Mouse (Mus musculus) ES-E14 (cell line): ENCODE data around the gene Cd300lb.

ENCODE experiments used
- CHD2 ChIP-seq: IDR thresholded peaks from 2 replicates; pipeline ENCODE4 v1.6.1; 2014; ENCODE audit warnings: mild to moderate bottlenecking, low read depth, low read length, inconsistent platforms
- HCFC1 ChIP-seq: IDR thresholded peaks from 2 replicates; pipeline ENCODE4 v1.6.1; 2012; ENCODE audit warnings: low read length, inconsistent platforms, borderline replicate concordance; ENCODE audit not compliant: insufficient read depth
- MAFK ChIP-seq: IDR thresholded peaks from 2 replicates; pipeline ENCODE4 v1.6.1; 2014; ENCODE audit warnings: mild to moderate bottlenecking, low read depth, low read length, inconsistent platforms; ENCODE audit not compliant: insufficient read depth
- ZC3H11A ChIP-seq: IDR thresholded peaks from 2 replicates; pipeline ENCODE4 v1.6.1; 2012; ENCODE audit warnings: low read depth, mild to moderate bottlenecking, inconsistent platforms, low read length, borderline replicate concordance
- ZNF384 ChIP-seq: IDR thresholded peaks from 2 replicates; pipeline ENCODE4 v1.6.1; 2012; ENCODE audit warnings: low read depth, low read length, inconsistent platforms

- TF ChIP-seq CHD2 (no peak), MAFK (no peak), HCFC1 (no peak), ZC3H11A (no peak), ZNF384 (no peak)
Observed at GRCm38 (mm10) chr11:114883251-114883789, 50.9 kb downstream of the Cd300lb start.
